Mouse (Mus musculus) lung, embryonic 16.5 days (tissue): ENCODE measurements around the gene Pef1. TPM values are rescaled to one million over a fixed set of nuclear protein-coding genes. Genes with fewer than 3 reads are reported as not detected.

Source experiments
- ATAC-seq: fragments of 200-750 bp; cut with Nextera tagmentation; 2 replicates; pipeline ENCODE4 v1.8.0; 2017; ENCODE audit warnings: low read depth, mild to moderate bottlenecking, moderate library complexity
- H3K27ac ChIP-seq: fragments of 300-500 bp; sonication (generic); 2 replicates; pipeline ENCODE4 v1.5.1; 2014; ENCODE audit warnings: mild to moderate bottlenecking, control low read depth, low read length
- H3K27me3 ChIP-seq: fragments of 300-500 bp; sonication (generic); 2 replicates; pipeline ENCODE4 v1.6.1; 2014; ENCODE audit warnings: low read depth, low read length, mixed read lengths; ENCODE audit not compliant: control insufficient read depth, insufficient read depth
- H3K36me3 ChIP-seq: fragments of 300-500 bp; sonication (generic); 2 replicates; pipeline ENCODE4 v1.6.1; 2014; ENCODE audit warnings: low read length; ENCODE audit not compliant: control insufficient read depth, insufficient read depth
- H3K4me1 ChIP-seq: fragments of 300-500 bp; sonication (generic); replicated peaks from 2 replicates; pipeline ENCODE4 v1.6.1; 2014; ENCODE audit warnings: low read length, mixed read lengths; ENCODE audit not compliant: control insufficient read depth, insufficient read depth
- H3K4me2 ChIP-seq: fragments of 300-500 bp; sonication (generic); 2 replicates; pipeline ENCODE4 v1.6.1; 2014; ENCODE audit warnings: low read depth, low read length, control low read depth
- H3K4me3 ChIP-seq: fragments of 300-500 bp; sonication (generic); 2 replicates; pipeline ENCODE4 v1.5.1; 2014; ENCODE audit warnings: mild to moderate bottlenecking, low read length, control low read depth
- H3K9ac ChIP-seq: fragments of 300-500 bp; sonication (generic); 2 replicates; pipeline ENCODE4 v1.6.1; 2014; ENCODE audit warnings: low read length, control low read depth
- H3K9me3 ChIP-seq: fragments of 300-500 bp; sonication (generic); 2 replicates; pipeline ENCODE4 v1.6.1; 2016; ENCODE audit warnings: low read length; ENCODE audit not compliant: control insufficient read depth
- WGBS: fragments of 180-500 bp; shearing (Covaris S2); extraction: QIAGEN DNeasy Blood & Tissue Kit; methylation state at CpG from one replicate; pipeline ENCODE4 v1.1.7; 2014; 5-methylcytosine and 5-hydroxymethylcytosine counted together
- polyA plus RNA-seq: library from polyadenylated mRNA; unstranded; fragments of >200 nt; fragmentation: Nextera tagmentation; extraction: Ambion mirVana; gene quantifications from 2 replicates; pipeline ENCODE4 v1.2.1, GENCODE M21; 2015

The Pef1 gene
- polyA plus RNA-seq, 1 experiment from 2014 or later = 77.9 TPM

DNA sequence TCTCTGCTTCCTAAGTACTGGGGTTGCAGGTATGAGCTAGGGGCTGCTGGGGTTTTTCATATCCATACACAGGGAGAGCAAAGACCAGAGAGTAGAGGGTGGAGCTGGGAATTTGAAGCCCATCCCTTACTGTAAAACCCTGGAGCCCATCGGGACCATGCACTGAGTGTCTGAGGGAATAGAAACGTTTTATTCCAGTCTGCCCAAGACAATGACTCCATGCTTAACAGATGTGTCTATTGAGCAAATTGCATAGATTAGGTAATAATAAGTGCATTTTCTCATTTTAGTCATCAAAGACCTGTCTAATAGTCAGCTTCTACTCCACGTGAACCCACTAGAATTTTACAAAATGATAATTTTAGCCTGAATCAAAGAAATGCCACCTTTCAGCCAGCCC lies 31.8 kb upstream of the Pef1 start:
- Histone ChIP-seq H3K4me1 (peaks cover 6% of the 10 kb centered on the region; the same call in 1 of the 2 replicates), H3K4me3 (no peak overlapping the region), H3K9me3 (no peaks in the 10 kb centered on the region), H3K27ac (no peak overlapping the region), H3K27me3 (no peaks in the 10 kb centered on the region), H3K9ac (no peak overlapping the region), H3K36me3 (no peaks in the 10 kb centered on the region), H3K4me2 (no peak overlapping the region)
- 68% methylated on average over 3 of the region's 3 CpGs for WGBS
- no peak for ATAC-seq

- ATAC-seq = no peak
- WGBS = 78% methylated on average over 2 of the region's 2 CpGs
- H3K4me1 ChIP-seq = peaks cover 6% of the 10 kb centered on the region; the same call in 1 of the 2 replicates
- H3K36me3 ChIP-seq = no peaks in the 10 kb centered on the region
- H3K4me3 ChIP-seq = no peak overlapping the region
- H3K4me2 ChIP-seq = no peak overlapping the region
- H3K27me3 ChIP-seq = no peaks in the 10 kb centered on the region
- H3K27ac ChIP-seq = no peak overlapping the region
- H3K9me3 ChIP-seq = no peaks in the 10 kb centered on the region
- H3K9ac ChIP-seq = no peak overlapping the region
Measured at GRCm38 (mm10) chr4:130071758-130072157, 30.6 kb upstream of the Pef1 start.

GRCm38 (mm10) chr4:130073367-130073766 lies 29.0 kb upstream of the Pef1 start:
- no peak for ATAC-seq
- Histone ChIP-seq H3K4me1 (peaks cover 6% of the 10 kb centered on the region; the same call in 1 of the 2 replicates), H3K9ac (no peak overlapping the region), H3K4me3 (no peak overlapping the region), H3K36me3 (no peaks in the 10 kb centered on the region), H3K27ac (no peak overlapping the region), H3K9me3 (no peaks in the 10 kb centered on the region), H3K27me3 (no peaks in the 10 kb centered on the region; the same call in 1 of the 2 replicates), H3K4me2 (no peak overlapping the region)
- WGBS = 78% methylated on average over 4 of the region's 4 CpGs

DNA sequence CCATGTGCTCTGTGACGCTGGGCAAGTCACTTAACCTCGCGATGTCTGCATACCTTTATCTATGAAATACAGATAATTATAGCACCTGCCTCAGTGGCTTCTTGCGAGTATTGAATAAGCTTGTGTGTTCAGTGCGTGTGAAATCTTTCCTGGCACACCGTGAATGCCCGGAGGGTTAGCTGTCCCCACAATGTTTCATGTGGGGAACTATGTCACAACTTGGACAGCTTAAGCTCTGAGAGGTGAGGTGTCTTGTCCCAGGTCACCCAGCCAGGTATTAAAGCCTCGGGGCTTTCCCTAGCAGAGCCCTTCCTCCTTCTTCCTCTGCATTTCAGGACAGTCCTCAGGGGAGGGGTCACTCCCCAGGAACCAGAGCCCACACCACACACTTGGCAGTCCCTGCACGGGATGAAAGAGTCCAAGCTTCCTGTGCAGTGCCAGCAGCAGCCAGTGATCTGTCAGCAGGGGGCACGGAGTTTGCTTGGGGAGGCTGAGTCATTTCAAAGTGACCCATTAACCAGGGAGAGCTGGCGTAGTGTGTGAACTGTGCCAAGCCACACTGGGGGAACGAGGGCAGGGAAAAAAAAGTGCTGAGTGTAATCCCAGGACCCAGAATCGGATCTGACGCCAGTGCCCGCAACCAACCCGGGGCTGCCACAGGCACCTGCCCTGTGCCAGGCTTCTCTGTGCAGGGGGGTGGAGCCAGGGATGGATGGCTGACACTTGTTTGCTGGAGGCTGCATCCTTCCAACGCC lies 27.4 kb upstream of the Pef1 start:
- no peak; the same call in 1 of the 2 replicates for ATAC-seq
- Histone ChIP-seq H3K36me3 (no peaks in the 10 kb centered on the region), H3K9ac (no peak overlapping the region), H3K9me3 (no peaks in the 10 kb centered on the region), H3K4me3 (no peak overlapping the region), H3K4me1 (peaks cover 6% of the 10 kb centered on the region; the same call in 1 of the 2 replicates), H3K4me2 (no peak overlapping the region), H3K27me3 (no peaks in the 10 kb centered on the region; the same call in 1 of the 2 replicates), H3K27ac (no peak overlapping the region)
- WGBS = 65% methylated on average over 17 of the region's 17 CpGs

- Histone ChIP-seq H3K27me3 (no peaks in the 10 kb centered on the region; the same call in 1 of the 2 replicates), H3K9me3 (no peaks in the 10 kb centered on the region), H3K36me3 (no peaks in the 10 kb centered on the region), H3K4me3 (no peak overlapping the region), H3K9ac (no peak overlapping the region), H3K4me1 (peaks cover 8% of the 10 kb centered on the region; the same call in 1 of the 2 replicates), H3K4me2 (no peak overlapping the region), H3K27ac (no peak overlapping the region)
- no peak for ATAC-seq
- 54% methylated on average over 8 of the region's 8 CpGs for WGBS
Measured at GRCm38 (mm10) chr4:130076856-130077255, 25.5 kb upstream of the Pef1 start.

GRCm38 (mm10) chr4:130078816-130079485 lies 23.4 kb upstream of the Pef1 start:
- no peak overlapping the region for H3K4me2 ChIP-seq
- H3K36me3 ChIP-seq = no peaks in the 10 kb centered on the region
- 55% methylated on average over 16 of the region's 17 CpGs for WGBS
- no peak for ATAC-seq
- H3K4me3 ChIP-seq = no peak overlapping the region
- peaks cover 8% of the 10 kb centered on the region; the same call in 1 of the 2 replicates for H3K4me1 ChIP-seq
- H3K9ac ChIP-seq = no peak overlapping the region
- no peak overlapping the region for H3K27ac ChIP-seq
- no peaks in the 10 kb centered on the region; the same call in 1 of the 2 replicates for H3K27me3 ChIP-seq
- no peaks in the 10 kb centered on the region for H3K9me3 ChIP-seq

DNA sequence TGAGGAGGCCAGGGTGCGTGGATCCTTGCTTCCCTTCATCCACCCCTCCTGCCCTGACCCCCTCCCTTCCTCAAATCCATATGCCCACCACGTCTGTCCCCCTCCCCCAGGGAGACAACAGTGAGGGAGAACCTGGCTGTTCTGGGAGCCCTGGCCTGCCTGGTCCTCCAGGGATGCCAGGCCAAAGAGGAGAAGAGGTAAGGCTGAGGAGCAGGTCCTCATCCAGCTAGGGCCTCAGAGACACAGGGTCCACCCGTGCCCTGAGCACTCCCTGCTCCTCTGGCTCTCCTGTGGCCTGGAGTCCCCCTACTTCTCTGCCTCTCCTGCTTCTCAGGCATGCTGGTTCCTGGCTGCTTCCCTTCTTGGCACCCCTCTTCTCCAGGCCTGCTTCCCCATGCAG lies 22.8 kb upstream of the Pef1 start:
- no peak overlapping the region for H3K4me3 ChIP-seq
- no peaks in the 10 kb centered on the region for H3K9me3 ChIP-seq
- no peak for ATAC-seq
- H3K4me1 ChIP-seq = peaks cover 8% of the 10 kb centered on the region; the same call in 1 of the 2 replicates
- no peak overlapping the region for H3K27ac ChIP-seq
- WGBS = 42% methylated on average over 3 of the region's 3 CpGs
- no peaks in the 10 kb centered on the region; the same call in 1 of the 2 replicates for H3K27me3 ChIP-seq
- H3K36me3 ChIP-seq = no peaks in the 10 kb centered on the region
- H3K9ac ChIP-seq = no peak overlapping the region
- no peak overlapping the region for H3K4me2 ChIP-seq

GRCm38 (mm10) chr4:130081345-130082190 lies 20.8 kb upstream of the Pef1 start:
- Histone ChIP-seq H3K4me3 (no peak overlapping the region), H3K9ac (no peak overlapping the region), H3K4me2 (no peak overlapping the region), H3K36me3 (no peaks in the 10 kb centered on the region), H3K9me3 (no peaks in the 10 kb centered on the region), H3K27me3 (no peaks in the 10 kb centered on the region; the same call in 1 of the 2 replicates), H3K27ac (no peak overlapping the region), H3K4me1 (0 out of 2 replicates have a peak, but pooled peaks cover 2% of the 10 kb centered on the region)
- WGBS = 66% methylated on average over 19 of the region's 19 CpGs
- no peak for ATAC-seq
